Mouse (Mus musculus) bone marrow, adult 2 months (tissue): ENCODE measurements around the gene Vldlr. TPM values are rescaled to one million over a fixed set of nuclear protein-coding genes. Genes with fewer than 3 reads are reported as not detected.

ENCODE experiments used
- H3K27ac ChIP-seq: fragments of 200-500 bp; 2 replicates; pipeline ENCODE4 v1.5.1; 2012; ENCODE audit warnings: low read depth, mild to moderate bottlenecking, control low read depth, inconsistent platforms, low read length; ENCODE audit not compliant: control insufficient read depth, poor library complexity, insufficient read depth
- H3K4me1 ChIP-seq: fragments of 200-500 bp; 2 replicates; pipeline ENCODE4 v1.6.1; 2011; ENCODE audit warnings: low read length; ENCODE audit not compliant: control insufficient read depth, insufficient read depth
- H3K4me3 ChIP-seq: fragments of 200-500 bp; replicated peaks from 2 replicates; pipeline ENCODE3; 2011; ENCODE audit warnings: mild to moderate bottlenecking, low read depth, low read length, control low read depth; ENCODE audit not compliant: control insufficient read depth
- CTCF ChIP-seq: fragments of 200-500 bp; IDR thresholded peaks from 2 replicates; pipeline ENCODE4 v1.5.1; 2011; ENCODE audit warnings: low read length, control low read depth; ENCODE audit not compliant: control insufficient read depth, insufficient read depth
- POLR2A ChIP-seq: fragments of 200-500 bp; IDR thresholded peaks from 2 replicates; pipeline ENCODE4 v1.6.1; 2011; ENCODE audit warnings: low read depth, mild to moderate bottlenecking, control low read depth, low read length, borderline replicate concordance; ENCODE audit not compliant: control insufficient read depth
- WGBS: fragments of 180-500 bp; shearing (Covaris S2); methylation state at CpG from one replicate; pipeline ENCODE4 v1.1.7; 2018; 5-methylcytosine and 5-hydroxymethylcytosine counted together
- polyA plus RNA-seq: library from polyadenylated mRNA; stranded (reverse); fragments of >200 nt; gene quantifications from 2 replicates; pipeline ENCODE4 v1.2.4, GENCODE M21; 2011; ENCODE audit warnings: low replicate concordance; ENCODE audit not compliant: missing spikeins, insufficient read depth, insufficient read length

Vldlr gene
- polyA plus RNA-seq, 1 experiment: 0.70 TPM

DNA sequence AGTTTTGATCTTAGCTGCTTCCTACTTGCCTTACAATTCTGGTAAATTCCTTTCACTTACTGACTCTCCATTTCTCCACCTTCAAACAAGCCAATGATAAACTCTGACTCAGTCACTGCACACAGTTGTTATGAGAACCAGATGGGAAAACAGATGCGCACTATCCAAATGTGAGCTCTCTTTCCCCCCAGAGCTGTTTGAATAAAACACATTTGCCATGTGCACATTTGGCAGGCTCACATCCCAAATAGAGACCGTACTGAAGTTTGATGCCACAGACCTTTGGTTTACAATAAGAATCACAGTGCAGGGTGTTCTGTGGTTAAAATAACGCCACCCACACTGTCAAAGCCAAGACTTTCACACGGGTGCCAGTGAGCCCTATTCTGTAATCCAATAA is 43.8 kb downstream of the Vldlr start:
- H3K4me1 ChIP-seq: no peaks in the 10 kb centered on the region
- TF ChIP-seq CTCF (no peak), POLR2A (no peak)
- H3K27ac ChIP-seq: no peak overlapping the region
- 71% methylated on average over 4 of the region's 4 CpGs for WGBS
- H3K4me3 ChIP-seq: no peak overlapping the region

DNA sequence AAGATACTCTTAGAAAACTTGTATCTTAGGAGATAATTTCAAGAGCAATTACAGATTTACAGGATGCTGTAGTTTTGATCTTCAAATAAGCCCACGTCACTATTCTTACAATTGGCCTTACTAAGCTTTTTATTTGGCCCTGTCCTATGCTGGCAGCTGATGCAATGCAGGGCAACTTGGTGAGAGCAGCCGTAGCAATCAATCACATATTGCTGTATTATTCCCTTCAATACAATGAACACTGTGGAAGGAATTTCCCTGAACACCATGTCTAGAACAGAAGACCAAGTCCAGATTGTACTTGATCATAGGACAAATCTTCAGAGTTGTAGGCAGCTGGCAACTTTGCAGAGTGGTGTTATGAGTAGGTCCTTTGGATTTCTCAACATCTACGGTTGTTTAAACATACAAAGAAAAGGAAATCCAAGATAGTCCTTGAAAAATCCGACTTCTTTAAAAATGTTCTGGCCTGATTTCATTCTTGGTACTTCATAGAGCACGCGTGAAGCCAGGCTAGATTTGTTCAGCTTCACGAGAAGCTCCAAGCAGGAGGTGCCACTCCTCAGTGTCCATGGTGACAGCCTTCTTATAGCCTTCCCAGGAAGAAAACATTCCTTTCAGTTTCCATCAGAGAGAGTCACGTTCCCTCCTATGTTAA is 44.5 kb downstream of the Vldlr start:
- no peak overlapping the region for H3K4me3 ChIP-seq
- no peaks in the 10 kb centered on the region for H3K4me1 ChIP-seq
- TF ChIP-seq POLR2A: no peak
- TF ChIP-seq CTCF: no peak
- 83% methylated on average over 8 of the region's 8 CpGs for WGBS
- no peak overlapping the region for H3K27ac ChIP-seq

DNA sequence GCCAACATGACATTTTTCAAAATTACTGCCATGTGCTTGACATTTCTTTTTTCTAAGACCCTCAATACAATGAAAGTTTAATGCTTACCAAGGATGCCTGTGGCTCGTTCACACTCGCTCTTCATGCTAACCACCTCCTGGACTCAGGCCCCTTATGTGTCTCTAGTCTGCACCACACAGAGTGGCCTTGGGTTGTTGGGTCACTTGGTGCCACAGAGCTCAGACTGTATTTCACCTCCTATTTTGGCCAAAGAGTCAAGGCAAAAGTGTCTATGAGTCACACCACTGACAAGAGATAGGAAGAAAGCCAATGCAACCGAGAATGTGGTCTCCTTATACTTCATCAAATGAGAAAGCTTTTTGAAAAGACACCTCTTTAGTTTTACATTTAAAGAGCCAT is 45.9 kb downstream of the Vldlr start:
- no peak for TF ChIP-seq POLR2A
- no peak for TF ChIP-seq CTCF
- Histone ChIP-seq H3K4me3 (no peak overlapping the region), H3K4me1 (no peaks in the 10 kb centered on the region), H3K27ac (no peak overlapping the region)
- WGBS: 79% methylated on average over 3 of the region's 3 CpGs

DNA sequence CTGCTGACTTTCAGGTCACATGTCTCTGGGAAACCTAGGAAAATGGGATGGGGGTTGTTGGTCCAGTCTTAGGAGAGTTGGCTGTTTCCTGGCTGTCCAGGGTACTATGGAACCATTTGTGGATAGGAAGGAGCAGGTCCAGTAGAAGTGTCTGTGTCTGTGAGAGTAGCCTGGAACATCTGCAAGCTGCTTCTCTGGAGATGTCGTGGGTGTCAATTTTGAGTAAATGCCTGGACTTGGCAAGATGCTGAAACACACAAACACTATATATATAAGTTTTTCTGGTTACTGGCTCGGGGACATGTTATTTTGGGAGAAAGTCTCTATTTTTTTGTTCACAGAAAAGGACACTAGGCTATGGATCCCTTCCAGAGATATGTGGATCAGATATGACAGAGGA is 57.1 kb downstream of the Vldlr start:
- WGBS: 68% methylated on average over 2 of the region's 2 CpGs
- no peak overlapping the region for H3K4me3 ChIP-seq

DNA sequence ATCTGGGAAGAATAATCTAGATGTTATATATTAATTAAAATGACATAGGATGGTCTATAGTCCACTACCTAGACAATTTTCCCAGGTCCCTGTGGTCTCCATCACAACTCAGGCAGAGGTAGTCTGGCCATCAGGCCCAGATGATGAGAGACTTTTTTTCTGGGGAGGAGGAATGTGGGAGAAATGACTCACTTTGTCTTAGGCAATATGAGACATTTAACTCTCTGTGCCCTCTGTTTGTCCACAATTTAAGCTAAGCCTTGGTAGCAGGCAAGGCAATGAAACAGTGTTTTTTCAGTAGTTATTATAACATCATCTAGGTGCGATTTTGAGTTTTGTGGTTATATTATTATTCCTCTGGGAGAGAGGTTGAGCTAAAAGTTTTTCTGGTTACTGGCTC is 58.1 kb downstream of the Vldlr start:
- H3K4me3 ChIP-seq: no peak overlapping the region
- TF ChIP-seq CTCF (no peak), POLR2A (no peak)
- 72% methylated on average over 1 of the region's 1 CpGs for whole genome bisulfite sequencing
- no peaks in the 10 kb centered on the region for H3K4me1 ChIP-seq
- no peak overlapping the region for H3K27ac ChIP-seq

More for the DNA sequence above, 57.1 kb downstream of the Vldlr start:
- TF ChIP-seq POLR2A (no peak), CTCF (no peak)
- H3K4me1 ChIP-seq: no peaks in the 10 kb centered on the region
- no peak overlapping the region for H3K27ac ChIP-seq

DNA sequence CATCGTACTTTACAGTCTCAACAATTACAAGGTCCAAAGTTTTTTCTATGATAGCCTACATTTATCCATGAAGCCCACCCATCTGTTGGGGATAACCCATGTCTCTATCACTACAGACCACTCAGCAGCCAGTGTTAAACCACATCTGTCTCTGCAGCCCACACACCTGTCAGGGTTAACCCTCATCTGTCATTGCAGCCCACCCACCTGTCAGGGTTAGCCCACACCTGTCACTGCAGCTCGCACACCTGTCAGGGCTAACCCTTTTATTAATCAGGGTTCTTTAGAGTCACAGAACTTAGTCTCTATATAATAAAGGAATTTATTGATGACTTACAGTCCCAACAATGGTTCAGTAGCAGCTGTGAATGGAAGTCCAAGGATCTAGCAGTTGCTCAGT is 62.9 kb downstream of the Vldlr start:
- TF ChIP-seq POLR2A (no peak), CTCF (no peak)
- Histone ChIP-seq H3K4me1 (no peaks in the 10 kb centered on the region), H3K27ac (no peak overlapping the region), H3K4me3 (no peak overlapping the region)
- 82% methylated on average over 2 of the region's 2 CpGs for WGBS

Other genes with a start within 250 kb of the Vldlr start
- gene Kcnv2, start 106.1 kb downstream of the Vldlr start, polyA plus RNA-seq: not detected in 2 replicates
- 52.4 and 72.4 TPM in 2 replicates for gene Pum3, start 213.3 kb downstream of the Vldlr start, polyA plus RNA-seq